Mouse (Mus musculus): Measurements from ENCODE around the gene Usp12.

DNA sequence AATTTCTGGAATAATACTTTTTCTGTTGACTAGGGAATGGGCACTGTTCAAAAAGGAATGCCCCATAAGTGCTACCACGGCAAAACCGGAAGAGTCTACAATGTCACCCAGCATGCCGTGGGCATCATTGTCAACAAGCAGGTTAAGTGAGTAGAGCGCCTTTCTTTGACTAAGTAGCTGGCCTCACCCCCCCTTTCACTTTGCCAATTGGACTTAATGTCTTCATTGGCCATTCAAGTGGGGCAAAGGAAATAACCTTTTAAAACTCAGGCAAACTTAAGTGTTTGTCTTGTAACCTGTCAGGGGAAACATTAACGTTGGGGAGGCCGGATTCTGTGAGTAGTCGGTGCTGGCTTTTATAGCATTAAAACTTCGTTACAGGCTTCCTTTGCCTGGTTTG, 40.2 kb upstream of the Usp12 start:
- TF ChIP-seq CTCF (IDR thresholded peaks at IDR 0.05; ENCODE audit: borderline replicate concordance, extremely low read depth, insufficient read depth, insufficient read length) (no peak), POLR2A (IDR thresholded peaks at IDR 0.05; ENCODE audit: borderline replicate concordance, extremely low read depth, insufficient read depth, insufficient read length, poor library complexity, severe bottlenecking) (no peak)

Data from brain, embryonic 14.5 days (tissue).